Mouse (Mus musculus): ENCODE measurements around the gene Phf23. TPM values are rescaled to one million over a fixed set of nuclear protein-coding genes. Genes with fewer than 3 reads are reported as not detected.

Phf23 gene
- total RNA-seq, 2 experiments from 2014 or later, result 51.4 to 53.4 TPM

DNA sequence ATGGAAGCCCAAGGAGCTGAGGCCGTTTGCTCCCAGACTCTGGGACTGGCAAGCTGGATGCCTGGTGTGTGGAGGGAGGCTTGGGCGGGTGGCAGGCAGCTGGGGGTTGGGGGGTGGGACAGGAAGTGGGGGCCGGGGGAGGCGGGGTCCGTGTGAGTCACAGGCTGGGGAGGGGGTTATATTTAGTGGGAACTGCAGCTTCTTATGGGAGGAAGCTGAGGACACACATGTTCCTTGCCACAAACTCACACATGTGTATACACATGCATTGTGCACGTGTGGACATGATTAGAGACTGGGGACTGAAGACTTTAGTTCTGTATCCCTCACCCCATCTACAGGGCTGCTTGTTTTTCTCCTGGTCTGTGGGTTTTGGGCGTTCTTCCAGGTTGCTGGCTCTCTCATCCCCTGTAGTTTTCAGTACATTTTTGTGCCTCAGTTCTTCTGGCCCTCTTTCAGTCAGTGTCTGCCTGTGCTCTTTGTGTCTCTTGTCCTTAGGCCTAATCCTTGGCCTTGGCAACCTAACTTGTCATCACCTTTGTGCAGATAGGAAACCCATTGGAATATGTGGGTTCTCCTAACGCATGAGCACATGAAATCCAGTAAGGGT, 24.6 kb downstream of the Phf23 start:
- no peak for DNase-seq (ENCODE audit: low spot score in 2 of 2)

DNA sequence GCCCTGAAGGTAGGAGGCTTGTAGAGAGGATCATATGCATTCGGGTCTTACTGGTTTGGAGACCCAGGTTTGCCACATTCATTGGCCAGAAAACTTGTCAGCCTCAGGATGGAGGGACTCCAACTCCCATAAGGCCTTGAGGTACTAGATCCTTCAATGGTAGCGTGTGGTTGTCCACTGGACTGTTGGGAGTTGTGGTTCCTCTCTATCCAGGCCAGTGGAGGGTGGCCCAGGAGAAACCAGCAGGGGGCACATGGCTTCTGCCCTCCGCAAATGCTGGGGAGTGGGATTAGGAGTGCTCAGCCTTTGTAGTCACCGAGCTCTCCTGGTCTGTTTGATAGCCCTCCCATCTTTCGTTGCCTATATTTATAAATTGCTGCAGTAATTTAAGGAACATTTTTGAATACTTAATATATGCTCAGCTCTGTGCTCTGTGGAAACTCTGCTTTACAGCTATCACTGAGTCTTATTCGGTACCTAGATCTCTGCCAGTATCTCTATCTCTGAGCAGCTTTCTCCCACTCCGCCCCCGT, 25.2 kb downstream of the Phf23 start:
- DNase-seq (ENCODE audit: low spot score in 2 of 2), result no peak

DNA sequence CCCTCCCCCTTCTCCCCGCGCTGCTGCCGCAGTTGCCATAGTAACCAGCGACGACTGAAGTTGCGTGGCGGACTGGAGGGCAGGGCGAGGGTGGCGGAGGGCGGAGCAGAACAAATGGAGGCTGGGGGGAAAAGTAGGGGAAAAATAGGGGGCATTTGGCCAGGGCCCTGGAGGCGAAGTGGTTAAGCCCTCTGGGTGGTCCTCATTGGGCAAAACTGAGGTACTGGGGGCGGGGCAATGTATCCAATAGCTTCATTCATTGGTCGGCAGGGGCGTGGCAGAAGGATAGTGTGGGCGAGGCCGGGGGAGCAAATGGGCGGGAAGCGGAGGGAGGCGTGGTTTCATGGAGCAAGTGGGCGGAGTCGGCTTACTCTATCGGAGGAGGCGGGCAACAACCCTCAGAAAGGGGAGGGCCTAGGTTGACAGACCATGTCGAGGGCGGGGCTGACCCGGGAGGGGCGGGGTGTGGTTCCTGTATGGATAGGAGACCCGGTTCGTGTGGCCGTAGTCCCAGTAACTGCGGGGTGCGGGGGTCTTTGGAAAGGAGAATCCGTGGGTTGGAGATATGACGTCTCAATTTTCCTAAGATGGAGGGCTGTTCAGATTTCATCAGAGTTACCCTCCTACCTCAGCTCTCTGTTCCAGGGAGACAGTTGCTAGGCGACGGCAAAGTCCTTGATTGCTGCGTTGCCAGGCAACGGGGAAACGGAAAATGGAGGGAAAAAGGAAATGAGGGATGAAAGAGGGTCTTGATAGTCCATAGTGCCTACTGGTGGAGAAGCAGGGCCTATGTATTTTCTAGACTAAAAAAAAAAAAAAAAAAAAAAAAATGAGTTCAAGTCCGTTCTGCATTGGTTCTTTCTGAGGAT, 25.9 kb downstream of the Phf23 start:
- peak; percentile 93 to 94 for DNase-seq (ENCODE audit: low spot score in 2 of 2)

DNA sequence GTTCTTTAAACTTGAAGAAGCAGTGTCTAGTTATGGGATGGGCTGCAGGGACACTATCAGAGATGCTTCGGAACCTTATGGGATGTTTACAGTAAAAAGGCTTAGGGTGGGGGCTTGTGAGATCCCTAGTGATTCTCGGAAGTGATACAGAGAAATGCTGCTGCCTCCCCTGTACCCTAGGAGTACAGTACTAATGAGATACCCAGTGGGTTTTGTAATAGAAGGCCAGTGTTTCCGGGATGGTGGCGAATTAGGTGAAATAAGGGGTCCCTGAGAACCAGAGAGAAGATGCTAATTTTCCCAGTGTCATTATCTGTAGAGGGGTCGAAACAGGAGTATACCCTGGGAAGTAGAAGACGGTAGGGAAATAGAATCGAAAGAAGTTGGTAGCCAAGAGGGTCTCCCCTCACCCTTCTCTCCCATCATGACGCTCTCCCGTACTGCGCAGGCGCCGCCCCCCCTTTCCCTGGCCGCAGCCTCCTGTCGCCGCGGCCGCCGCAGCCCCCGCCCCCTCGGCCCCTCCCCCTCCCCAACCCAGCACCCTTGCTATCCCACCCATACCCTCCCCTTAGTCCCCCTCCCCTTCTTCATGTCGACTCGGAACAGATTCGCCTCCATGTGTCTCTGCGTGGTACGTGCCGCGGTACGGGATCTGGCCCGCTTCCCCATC, 28.0 kb downstream of the Phf23 start:
- DNase-seq (ENCODE audit: low spot score in 2 of 2), result no peak

DNA sequence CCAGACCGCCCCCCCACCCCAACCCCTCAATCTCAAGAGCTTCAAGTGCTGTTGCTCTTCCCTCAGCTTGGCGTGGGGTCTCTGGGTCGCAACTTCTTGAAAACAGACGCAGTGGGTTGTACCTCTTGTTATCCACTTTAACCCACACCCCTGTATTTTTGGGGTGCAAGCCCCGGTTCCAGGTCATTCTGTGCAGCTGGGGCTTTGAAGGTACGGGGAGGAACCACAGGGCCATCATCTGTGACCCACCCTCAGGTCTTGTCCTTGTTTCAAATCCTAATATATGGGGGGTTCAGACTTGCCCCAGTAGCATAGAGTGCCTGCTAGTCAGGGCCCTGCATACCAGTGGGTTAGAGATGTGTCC, 28.6 kb downstream of the Phf23 start:
- no peak for DNase-seq (ENCODE audit: low spot score in 2 of 2)

DNA sequence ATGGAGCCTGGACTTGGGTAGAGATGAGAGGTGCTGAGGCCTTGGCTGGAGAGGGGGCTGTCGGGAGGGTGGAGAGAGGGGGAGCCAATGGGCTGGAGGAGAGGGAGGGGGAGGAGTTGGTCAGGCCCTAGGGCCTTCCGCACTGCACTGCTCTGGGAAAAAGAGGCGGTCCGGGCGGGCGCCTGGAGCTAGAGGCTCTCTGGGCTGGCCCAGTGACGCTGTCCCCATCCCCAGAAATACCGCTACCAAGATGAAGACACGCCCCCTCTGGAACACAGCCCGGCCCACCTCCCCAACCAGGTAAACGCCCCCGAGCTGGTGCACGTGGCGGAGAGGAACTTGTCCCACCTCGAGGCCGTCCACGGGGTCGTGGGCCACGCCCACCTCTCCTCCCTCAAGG, 31.1 kb downstream of the Phf23 start:
- DNase-seq (ENCODE audit: low spot score in 2 of 2), result no peak

DNA sequence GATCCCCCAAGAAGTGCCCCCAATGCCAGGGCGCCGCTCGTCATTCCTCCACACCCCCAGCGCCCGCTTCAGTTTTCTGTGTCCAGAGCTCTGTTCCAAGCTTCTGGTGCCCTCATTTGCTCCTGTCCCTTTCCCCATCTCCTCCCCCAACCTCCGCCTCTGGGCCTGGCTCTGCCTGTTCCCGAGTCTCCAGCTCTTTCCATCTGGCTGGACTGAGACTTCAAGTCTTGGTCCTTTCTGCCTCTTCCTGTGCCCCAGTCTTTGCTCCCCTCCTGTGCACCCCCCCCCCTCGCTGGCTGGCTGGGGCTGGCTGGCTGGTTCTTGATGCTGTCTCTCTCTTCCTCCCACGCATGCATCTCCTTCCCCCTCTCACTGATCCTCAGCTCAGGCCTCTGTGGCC, 31.8 kb downstream of the Phf23 start:
- no peak for DNase-seq (ENCODE audit: low spot score in 2 of 2)

DNA sequence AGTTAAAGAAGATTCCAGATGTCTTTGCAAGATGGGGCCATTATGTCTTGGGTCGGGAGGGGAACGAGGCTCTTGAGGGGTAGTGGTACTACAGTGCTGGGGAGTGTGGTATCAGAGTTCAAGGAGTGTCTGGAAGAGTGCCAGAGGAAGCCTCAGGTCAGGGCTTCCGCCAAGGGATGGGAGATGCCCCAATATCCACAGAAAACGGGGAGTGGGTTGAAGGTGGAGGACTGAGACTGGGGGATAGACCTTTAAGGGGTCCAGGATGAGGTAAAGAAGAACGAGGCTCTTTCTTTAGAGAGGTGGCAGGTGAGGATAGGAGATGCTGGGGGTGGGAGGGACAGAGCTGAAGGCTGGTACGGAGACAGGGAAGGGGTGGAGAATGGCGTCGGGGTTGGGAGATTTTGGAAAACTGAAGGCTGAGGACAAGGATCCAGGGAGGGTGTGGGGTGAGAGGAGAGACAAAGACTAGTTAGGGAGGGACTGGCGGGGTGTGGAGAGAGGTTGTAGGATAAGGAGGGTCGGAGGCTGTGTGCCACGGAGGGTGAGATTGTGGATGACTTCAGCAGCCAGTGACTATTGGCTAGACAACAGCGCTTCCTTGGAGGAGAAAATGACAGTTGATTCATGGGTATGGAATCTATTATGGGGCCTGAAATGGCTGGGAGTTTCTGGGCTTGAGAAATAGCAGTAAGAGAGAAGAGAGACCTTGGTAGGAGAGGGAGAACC, 33.0 kb downstream of the Phf23 start:
- DNase-seq (ENCODE audit: low spot score in 2 of 2), result no peak

DNA sequence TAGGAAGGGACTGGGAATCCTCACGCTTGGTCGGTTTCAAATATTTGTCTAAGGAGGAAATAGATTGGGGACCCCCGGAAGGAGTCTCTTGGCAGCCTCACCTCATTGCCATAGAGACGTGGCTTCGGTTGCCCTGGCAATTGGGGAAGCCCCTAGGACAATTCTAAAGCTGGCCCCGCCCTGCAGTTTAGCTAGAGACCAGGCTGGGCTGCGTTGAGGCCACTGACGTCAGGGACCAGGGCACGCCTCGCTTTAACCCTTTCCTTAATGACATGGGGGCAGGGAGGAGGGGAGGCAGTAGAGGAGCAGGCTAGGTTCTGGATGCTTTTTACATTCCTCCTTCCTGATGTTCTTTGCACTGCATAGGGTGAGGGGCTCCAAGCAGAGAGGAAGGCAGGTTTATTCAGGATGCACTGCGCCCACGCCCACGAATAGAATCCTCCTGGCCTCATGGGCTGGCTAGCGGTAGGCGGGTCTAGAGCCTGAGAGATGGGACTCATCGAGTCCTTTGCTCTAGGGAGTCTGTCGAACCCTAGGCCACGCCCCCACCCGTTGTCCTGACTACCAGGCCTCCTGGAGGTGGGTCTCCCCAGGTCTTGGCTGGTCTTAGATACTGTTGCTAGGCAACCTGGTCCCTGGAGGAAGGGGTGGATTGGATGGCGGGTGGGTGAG, 33.7 kb downstream of the Phf23 start:
- peak in 1 of 2 experiments; percentile 37 for DNase-seq (ENCODE audit: low spot score in 2 of 2)

DNA sequence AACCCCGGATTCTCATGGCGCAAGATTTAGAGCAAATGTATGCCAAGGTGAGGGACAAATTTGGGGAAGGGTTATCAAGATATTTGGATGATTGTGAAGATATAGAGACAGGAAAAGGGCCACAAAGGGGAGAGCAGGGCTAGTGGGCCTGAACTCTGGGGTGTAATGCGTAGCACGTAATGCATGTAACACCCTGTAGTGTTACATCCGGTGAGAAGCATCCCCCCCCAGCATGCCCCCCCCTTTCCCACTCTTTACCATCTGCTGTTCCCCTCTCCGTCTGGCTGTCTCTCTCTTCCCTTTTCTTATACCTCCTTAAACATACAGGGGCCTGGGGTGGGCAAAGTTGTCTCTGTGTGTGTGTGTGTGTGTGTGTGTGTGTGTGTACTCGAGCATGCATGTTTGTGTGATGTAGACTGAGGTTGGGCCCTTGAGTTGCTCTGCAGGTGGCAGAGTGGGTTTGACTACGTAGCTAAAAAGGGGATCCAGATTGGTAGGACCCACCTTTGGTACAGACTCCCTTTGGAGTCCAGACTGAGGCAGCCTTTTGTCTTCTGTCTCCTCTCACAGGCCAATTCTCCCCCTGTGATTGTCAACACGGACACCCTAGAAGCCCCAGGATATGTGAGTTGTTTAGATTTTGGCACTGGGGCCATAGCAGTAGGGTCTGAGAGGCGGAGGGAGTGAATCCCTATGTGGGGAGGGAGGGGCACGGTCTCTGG, 34.4 kb downstream of the Phf23 start:
- no peak for DNase-seq (ENCODE audit: low spot score in 2 of 2)

DNA sequence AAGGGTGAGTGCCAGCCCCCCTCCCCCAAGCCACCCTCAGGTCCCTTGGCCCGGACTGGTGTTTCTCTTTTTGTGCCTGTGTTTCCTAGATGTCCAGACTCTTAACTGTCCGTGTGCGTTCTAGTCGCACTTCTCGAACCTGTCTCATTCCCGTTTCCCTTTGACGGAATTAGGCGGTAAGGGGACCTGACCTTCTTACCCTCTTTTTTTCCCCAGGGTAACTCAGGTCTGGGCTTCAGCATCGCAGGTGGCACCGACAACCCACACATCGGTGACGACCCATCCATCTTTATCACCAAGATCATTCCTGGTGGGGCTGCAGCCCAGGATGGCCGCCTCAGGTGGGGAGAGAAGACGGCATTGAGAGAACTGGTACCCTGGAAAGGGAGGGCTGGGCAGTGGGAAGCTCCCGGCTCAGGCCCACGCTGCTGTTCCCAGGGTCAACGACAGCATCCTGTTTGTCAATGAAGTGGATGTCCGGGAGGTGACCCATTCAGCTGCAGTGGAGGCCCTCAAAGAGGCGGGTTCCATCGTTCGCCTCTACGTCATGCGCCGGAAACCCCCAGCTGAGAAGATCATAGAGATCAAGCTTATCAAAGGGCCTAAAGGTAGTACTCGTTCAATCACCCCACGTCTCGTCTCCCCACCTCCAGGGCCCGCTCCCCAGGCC, 35.2 kb downstream of the Phf23 start:
- DNase-seq (ENCODE audit: low spot score in 2 of 2), result no peak

DNA sequence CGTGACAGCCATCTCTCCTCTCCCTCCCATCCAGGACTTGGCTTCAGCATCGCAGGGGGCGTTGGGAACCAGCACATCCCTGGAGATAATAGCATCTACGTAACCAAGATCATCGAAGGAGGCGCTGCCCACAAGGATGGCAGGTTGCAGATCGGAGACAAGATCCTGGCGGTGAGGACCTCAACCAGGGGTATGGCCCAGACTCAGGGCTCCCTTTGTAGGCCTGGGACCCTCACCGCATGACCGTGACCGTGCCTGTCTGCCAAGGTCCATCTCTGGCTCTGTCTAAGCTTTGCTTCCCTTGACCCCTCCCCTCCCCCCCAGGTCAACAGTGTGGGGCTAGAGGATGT, 35.7 kb downstream of the Phf23 start:
- DNase-seq (ENCODE audit: low spot score in 2 of 2), result no peak

DNA sequence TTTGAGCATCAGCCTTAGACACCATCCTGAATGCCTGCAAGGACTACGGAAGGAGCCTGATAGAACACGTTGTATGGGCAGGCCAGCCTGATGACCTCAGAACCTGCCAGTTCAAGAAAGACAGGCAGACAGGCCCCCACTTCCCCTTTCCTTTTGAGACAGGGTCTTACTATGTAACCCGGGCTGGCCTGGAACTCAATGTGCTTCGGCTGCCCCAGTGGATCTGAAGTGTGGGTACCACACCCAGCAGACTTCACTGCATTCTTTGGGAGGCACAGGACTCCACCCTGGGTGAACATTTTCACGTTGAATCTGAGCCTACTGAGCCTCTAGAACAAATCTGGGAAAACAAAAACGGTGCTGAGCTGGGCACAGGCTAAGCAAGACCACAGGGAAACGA, 42.6 kb downstream of the Phf23 start:
- no peak for DNase-seq (ENCODE audit: low spot score in 2 of 2)

DNA sequence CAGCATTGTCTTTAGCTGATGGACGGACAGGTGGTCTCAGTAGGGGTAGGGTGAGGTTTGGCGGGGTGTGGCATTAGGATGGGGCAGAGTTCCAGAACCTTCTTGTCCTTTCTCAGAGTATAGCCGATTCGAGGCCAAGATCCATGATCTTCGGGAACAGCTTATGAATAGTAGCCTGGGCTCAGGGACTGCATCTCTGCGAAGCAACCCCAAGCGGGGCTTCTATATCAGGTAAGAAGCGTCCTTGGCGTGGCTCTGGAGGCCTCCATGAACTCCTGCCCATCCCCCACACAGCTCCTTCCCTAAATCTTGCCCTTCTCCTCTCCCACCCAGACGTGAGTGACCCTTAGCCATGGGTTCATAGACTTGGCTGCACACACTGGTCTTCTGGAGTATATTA, 44.1 kb downstream of the Phf23 start:
- DNase-seq (ENCODE audit: low spot score in 2 of 2), result no peak

DNA sequence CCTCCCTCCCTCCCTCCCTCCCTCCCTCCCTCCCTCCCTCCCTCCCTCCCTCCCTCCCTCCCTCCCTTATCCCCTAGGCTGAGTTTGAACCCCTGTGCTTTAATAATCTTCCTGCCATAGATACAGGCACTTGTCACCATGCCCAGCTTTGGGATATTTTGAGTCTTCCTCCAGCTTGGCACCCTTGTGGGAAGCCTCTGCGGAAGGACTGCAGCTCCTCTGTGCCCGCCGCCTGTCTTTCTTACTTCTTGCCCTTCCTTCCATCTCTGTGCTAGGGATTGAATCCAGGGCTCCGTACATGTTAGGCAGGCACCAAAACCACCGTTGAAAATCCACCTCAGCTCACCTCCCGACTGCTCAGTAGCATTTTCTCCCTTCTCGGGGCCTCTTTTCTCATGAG, 44.6 kb downstream of the Phf23 start:
- no peak for DNase-seq (ENCODE audit: low spot score in 2 of 2)

DNA sequence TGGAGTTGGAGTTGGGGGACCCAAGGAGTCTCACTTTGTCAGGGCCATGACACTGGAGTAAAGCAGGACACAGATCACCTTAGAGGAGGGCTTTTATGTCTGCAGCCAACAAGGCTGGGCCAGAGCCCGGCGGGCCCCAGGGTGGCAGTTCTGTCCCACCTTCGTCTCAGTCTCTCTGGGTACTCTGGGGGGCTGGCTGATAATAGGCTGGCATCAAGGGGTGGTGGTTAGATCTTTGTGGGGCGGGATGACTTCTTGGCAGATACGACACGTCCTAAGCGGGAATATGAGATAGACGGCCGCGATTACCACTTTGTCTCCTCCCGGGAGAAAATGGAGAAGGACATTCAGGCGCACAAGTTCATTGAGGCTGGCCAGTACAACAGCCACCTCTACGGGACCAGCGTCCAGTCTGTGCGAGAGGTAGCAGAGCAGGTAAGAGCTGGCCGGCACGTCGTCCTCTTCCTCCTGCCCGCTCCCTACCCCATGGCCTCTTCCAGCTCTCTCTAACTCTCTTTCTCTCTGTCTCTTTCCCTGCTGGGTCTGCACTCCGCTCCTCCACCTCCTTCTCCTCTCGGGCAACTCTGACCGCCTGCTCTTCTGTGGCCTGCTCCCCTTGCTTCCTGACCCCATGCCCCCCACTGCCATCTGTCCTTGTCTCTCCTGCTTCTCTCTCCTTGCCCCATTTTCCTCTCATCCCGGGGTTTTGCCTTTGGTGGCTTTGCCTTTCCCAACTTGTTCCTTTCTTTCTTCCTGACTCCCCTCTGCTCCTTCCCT, 46.9 kb downstream of the Phf23 start:
- no peak for DNase-seq (ENCODE audit: low spot score in 2 of 2)

DNA sequence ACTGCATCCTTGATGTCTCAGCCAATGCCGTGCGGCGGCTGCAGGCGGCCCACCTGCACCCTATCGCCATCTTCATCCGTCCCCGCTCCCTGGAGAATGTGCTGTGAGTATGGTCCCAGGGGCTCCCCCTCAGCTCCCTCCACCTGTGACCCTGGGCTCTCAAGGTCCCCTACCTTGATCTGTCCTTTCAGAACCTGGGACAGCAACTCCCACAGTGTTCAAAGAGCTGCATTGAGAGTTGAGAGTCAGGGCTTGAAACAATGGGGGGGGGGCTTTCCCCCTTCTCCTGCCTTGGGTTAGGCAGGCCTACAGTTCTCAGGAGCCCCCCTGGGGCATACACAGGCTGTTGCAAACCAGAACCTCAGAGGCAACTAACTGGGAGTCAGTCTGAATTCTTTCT, 48.1 kb downstream of the Phf23 start:
- no peak for DNase-seq (ENCODE audit: low spot score in 2 of 2)

DNA sequence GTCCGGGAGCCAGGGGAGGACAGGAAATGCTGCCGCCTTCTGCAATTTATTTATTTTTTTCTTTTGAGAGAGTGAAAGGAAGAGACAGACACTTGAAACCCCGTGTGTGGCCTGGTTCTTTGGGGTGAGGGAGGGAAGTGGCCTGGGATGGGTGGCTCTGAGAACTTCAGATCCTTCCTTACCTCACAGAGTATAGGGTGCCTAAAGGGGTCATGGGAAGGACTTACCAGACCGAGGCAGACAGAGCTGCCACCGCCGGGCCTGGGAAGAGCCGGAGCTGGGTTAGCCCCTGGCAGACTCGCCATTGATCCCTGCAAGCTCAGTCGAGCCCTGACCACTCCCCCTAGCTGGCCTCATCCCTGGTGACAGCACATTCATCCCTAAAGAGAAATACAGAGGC, 49.9 kb downstream of the Phf23 start:
- DNase-seq (ENCODE audit: low spot score in 2 of 2), result no peak

DNA sequence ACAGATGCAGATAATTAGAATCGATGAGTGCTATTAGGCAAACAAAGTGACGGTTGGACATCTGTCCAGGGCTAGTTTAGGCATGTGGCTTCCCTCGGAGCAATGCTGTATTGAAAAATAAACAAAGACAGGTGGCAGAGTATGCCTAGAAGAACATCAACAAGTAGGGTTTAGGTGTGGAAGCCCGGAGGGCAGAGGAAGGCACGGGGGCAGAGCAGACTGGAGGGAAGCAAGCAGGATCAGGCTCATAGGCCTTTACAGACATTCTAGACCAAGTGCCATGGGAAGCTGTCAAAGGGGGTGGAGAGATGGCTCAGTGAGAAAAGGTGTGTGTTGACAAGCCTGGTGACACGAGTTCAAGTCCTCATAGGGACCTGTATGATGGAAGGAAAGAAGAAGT, 53.8 kb downstream of the Phf23 start:
- no peak for DNase-seq (ENCODE audit: low spot score in 2 of 2)

Data from adrenal gland, postnatal 4 days (tissue).